In genomic region chr6:126142741-126143140, GRCm38 (mm10) we compare ENCODE assay signal across 16 mouse cellular contexts. TPM values are rescaled to one million over a fixed set of nuclear protein-coding genes. Genes with fewer than 3 reads are reported as not detected.
DNase-seq lines count a peak whose midpoint lies in the region; TF ChIP-seq lines count a peak whose summit lies in the region.
"Had no signal": no experiment of that assay in that cellular context is flagged by ENCODE, and none has a peak within 500 bp of the region (broad histone marks: within the 10 kb centered on the region; RNA-seq: fewer than 3 reads in every experiment).

No protein-coding gene starts in this region.

- no peak for TF ChIP-seq CTCF in gastrocnemius, adult 2 months (IDR thresholded peaks at IDR 0.05)
- TF ChIP-seq CTCF in kidney, adult 2 months (conservative IDR thresholded peaks at IDR 0.05; ENCODE audit: insufficient read depth, insufficient read length, low read depth, low read length) = no peak

- 55% methylated on average over 3 of the region's 3 CpGs for WGBS in kidney, adult 2 months

- H3K4me1 ChIP-seq in kidney, adult 2 months (ENCODE audit: control insufficient read depth, insufficient read depth, low read length) = peaks cover 7% of the 10 kb centered on the region; the same call in 1 of the 2 replicates
- H3K4me1 ChIP-seq: neural tube, embryonic 12.5 days had no signal

- peak overlapping the region; percentile 38 for H3K27ac ChIP-seq in gastrocnemius, adult 2 months
- peak overlapping the region; percentile 84 for H3K27ac ChIP-seq in kidney, adult 2 months (ENCODE audit: insufficient read depth, low read depth, low read length)
- H3K27ac ChIP-seq: forebrain, embryonic 10.5 days; neural tube, embryonic 12.5 days; stomach, embryonic 15.5 days had no signal

- intact Hi-C loops in gastrocnemius, adult 2 months (cut with DNase I) = no loop called here

- H3K27me3 ChIP-seq in kidney, adult 2 months (replicated peaks; ENCODE audit: control insufficient read depth, insufficient read depth, low read length) = no peaks in the 10 kb centered on the region
- H3K27me3 ChIP-seq: neural tube, embryonic 12.5 days; stomach, embryonic 15.5 days had no signal

- H3K36me3 ChIP-seq in kidney, adult 2 months (ENCODE audit: control insufficient read depth, insufficient read depth, low read length) = no peaks in the 10 kb centered on the region
- H3K36me3 ChIP-seq: neural tube, embryonic 12.5 days; stomach, embryonic 15.5 days had no signal

- no peak for TF ChIP-seq POLR2A in kidney, adult 2 months (IDR thresholded peaks at IDR 0.05; ENCODE audit: low read depth, low read length)

- no peak for DNase-seq in gastrocnemius, adult 2 months
- DNase-seq in gastrocnemius, adult 18-20 months (ENCODE audit: low spot score) = no peak
- no peak for DNase-seq in kidney, adult 2 months
- no peak for DNase-seq in kidney, adult 8-10 months
- peak; percentile 28 for DNase-seq in lung, postnatal 10 days
- no peak for DNase-seq in lung, postnatal 25 days (ENCODE audit: low spot score)
- no peak for DNase-seq in neural tube, embryonic 10.5 days (ENCODE audit: extremely low spot score, low spot score)
- DNase-seq in frontal cortex, postnatal 14 days (ENCODE audit: low spot score in 2 of 2) = no peak
- DNase-seq: cerebellum, adult 11-12 months; midbrain, embryonic 14.5 days; thymus, postnatal 36 days had no signal

- H3K4me3 ChIP-seq in gastrocnemius, adult 2 months = no peak overlapping the region
- H3K4me3 ChIP-seq in kidney, adult 2 months (ENCODE audit: insufficient read depth, low read depth, low read length) = no peak overlapping the region
- H3K4me3 ChIP-seq: forebrain, embryonic 10.5 days; neural tube, embryonic 12.5 days; stomach, embryonic 15.5 days had no signal

RNA-seq across cellular contexts. Expression of gene Ntf3, which starts 24.0 kb away (rescaled TPM):
- total RNA-seq in gastrocnemius, adult 2 months (2021) = 1 to 10 TPM; 1.4 to 2.4 TPM
- 1 to 10 TPM; 1.5 to 1.8 TPM for total RNA-seq in gastrocnemius, adult 18-20 months (2021)
- polyA plus RNA-seq in kidney, adult 2 months (2012; rRNA removed) = 3.4 and 4.1 TPM in 2 replicates
- total RNA-seq: granulocyte monocyte progenitor cell, adult 5-6 weeks had no signal
- polyA plus RNA-seq: Patski had no signal
